Mouse (Mus musculus) kidney, postnatal 0 days (tissue): ENCODE data around the gene Bbs4. TPM values are rescaled to one million over a fixed set of nuclear protein-coding genes. Genes with fewer than 3 reads are reported as not detected.

ENCODE experiments used
- ATAC-seq: fragments of 200-750 bp; cut with Nextera tagmentation; replicated peaks from 2 replicates; pipeline ENCODE4 v1.8.0; 2017; ENCODE audit warnings: low read depth, moderate number of reproducible peaks, moderate TSS enrichment, moderate library complexity; ENCODE audit not compliant: low FRiP score
- DNase-seq: peaks from one replicate; pipeline ENCODE4 v3.0.0-alpha.2; 2016; ENCODE audit warnings: low spot score
- H3K27ac ChIP-seq: fragments of 300-500 bp; sonication (generic); 2 replicates; pipeline ENCODE4 v1.5.1; 2014; ENCODE audit warnings: mild to moderate bottlenecking
- H3K27me3 ChIP-seq: fragments of 300-500 bp; sonication (generic); 2 replicates; pipeline ENCODE4 v1.6.1; 2014; ENCODE audit warnings: low read length, mixed read lengths; ENCODE audit not compliant: insufficient read depth
- H3K36me3 ChIP-seq: fragments of 300-500 bp; sonication (generic); 2 replicates; pipeline ENCODE4 v1.6.1; 2014; ENCODE audit warnings: low read length, mixed read lengths; ENCODE audit not compliant: insufficient read depth
- H3K4me1 ChIP-seq: fragments of 300-500 bp; sonication (generic); replicated peaks from 2 replicates; pipeline ENCODE4 v1.6.1; 2014; ENCODE audit warnings: antibody characterized with exemption, low read length, mixed read lengths; ENCODE audit not compliant: insufficient read depth
- H3K4me2 ChIP-seq: fragments of 300-500 bp; sonication (generic); 2 replicates; pipeline ENCODE4 v1.6.1; 2014; ENCODE audit warnings: mild to moderate bottlenecking, low read length, moderate library complexity, mixed read lengths
- H3K4me3 ChIP-seq: fragments of 300-500 bp; sonication (generic); replicated peaks from 2 replicates; pipeline ENCODE4 v1.5.1; 2014; ENCODE audit warnings: low read depth, low read length
- H3K9ac ChIP-seq: fragments of 300-500 bp; sonication (generic); 2 replicates; pipeline ENCODE4 v1.6.1; 2014; ENCODE audit warnings: low read depth, low read length
- H3K9me3 ChIP-seq: fragments of 300-500 bp; sonication (generic); replicated peaks from 2 replicates; pipeline ENCODE4 v1.6.1; 2016; ENCODE audit warnings: low read length, inconsistent platforms, mixed read lengths
- CTCF ChIP-seq: IDR thresholded peaks from 2 replicates; pipeline ENCODE4 v1.5.1; 2016; ENCODE audit warnings: antibody characterized with exemption, low read depth, mild to moderate bottlenecking, moderate library complexity
- WGBS: fragments of 180-500 bp; shearing (Covaris S2); extraction: QIAGEN DNeasy Blood & Tissue Kit; methylation state at CpG from one replicate; pipeline ENCODE4 v1.1.7; 2014; 5-methylcytosine and 5-hydroxymethylcytosine counted together
- polyA plus RNA-seq: library from polyadenylated mRNA; unstranded; fragments of >200 nt; fragmentation: Nextera tagmentation; extraction: Ambion mirVana; gene quantifications from 2 replicates; pipeline ENCODE4 v1.2.1, GENCODE M21; 2015

Bbs4 gene
- polyA plus RNA-seq, 1 experiment from 2014 or later: 15.1 TPM

GRCm38 (mm10) chr9:59296419-59296818, 56.9 kb downstream of the Bbs4 start:
- WGBS: 88% methylated on average over 2 of the region's 2 CpGs
- no peak for ATAC-seq
- TF ChIP-seq CTCF: no peak
- Histone ChIP-seq H3K9ac (no peak overlapping the region), H3K4me2 (no peak overlapping the region), H3K9me3 (no peaks in the 10 kb centered on the region), H3K4me1 (0 out of 2 replicates have a peak, but pooled peaks cover 3% of the 10 kb centered on the region), H3K27me3 (no peaks in the 10 kb centered on the region), H3K4me3 (no peak overlapping the region), H3K36me3 (peaks cover 17% of the 10 kb centered on the region), H3K27ac (no peak overlapping the region)
- DNase-seq: no peak

GRCm38 (mm10) chr9:59292493-59292875, 60.8 kb downstream of the Bbs4 start:
- DNase-seq (no peak), ATAC-seq (no peak)
- no peaks in the 10 kb centered on the region for H3K9me3 ChIP-seq
- peak overlapping the region; percentile 77 for H3K4me3 ChIP-seq
- H3K4me1 ChIP-seq: 0 out of 2 replicates have a peak, but pooled peaks cover 3% of the 10 kb centered on the region
- TF ChIP-seq CTCF: no peak
- 31% methylated on average over 3 of the region's 3 CpGs for WGBS
- H3K9ac ChIP-seq: no peak overlapping the region
- H3K27ac ChIP-seq: no peak overlapping the region
- no peaks in the 10 kb centered on the region for H3K27me3 ChIP-seq
- peak overlapping the region; percentile 76 for H3K4me2 ChIP-seq
- H3K36me3 ChIP-seq: no peaks in the 10 kb centered on the region

- 2% methylated on average over 39 of the region's 50 CpGs for WGBS
- Histone ChIP-seq H3K27me3 (no peaks in the 10 kb centered on the region), H3K36me3 (no peaks in the 10 kb centered on the region), H3K27ac (peak overlapping the region; percentile 87), H3K4me2 (peak overlapping the region; percentile 76), H3K4me1 (0 out of 2 replicates have a peak, but pooled peaks cover 3% of the 10 kb centered on the region), H3K9ac (peak overlapping the region; percentile 76), H3K4me3 (peak overlapping the region; percentile 77), H3K9me3 (no peaks in the 10 kb centered on the region)
- TF ChIP-seq CTCF: no peak
- no peak for ATAC-seq
- peak; percentile 37 for DNase-seq
These were observed 61.4 kb downstream of the Bbs4 start for GRCm38 (mm10) chr9:59291688-59292492.

- Histone ChIP-seq H3K4me3 (peak within 1 kb of the TSS; percentile 77), H3K9ac (peak within 1 kb of the TSS; percentile 76), H3K9me3 (no peaks in the 10 kb centered on the region), H3K4me1 (0 out of 2 replicates have a peak, but pooled peaks cover 3% of the 10 kb centered on the region), H3K36me3 (no peaks in the 10 kb centered on the region), H3K4me2 (peak within 1 kb of the TSS; percentile 76), H3K27me3 (no peaks in the 10 kb centered on the region), H3K27ac (peak within 1 kb of the TSS; percentile 87)
- DNase-seq: peak; percentile 99
- TF ChIP-seq CTCF: peak; percentile 73
- WGBS: under 1% methylated on average over 58 of the region's 58 CpGs
- ATAC-seq: peak; percentile 99
These were observed 62.2 kb downstream of the Bbs4 start, which contains the start of gene Adpgk for GRCm38 (mm10) chr9:59290957-59291687. Adpgk (plus strand) TSS chr9:59291558.

- 0 out of 2 replicates have a peak, but pooled peaks cover 3% of the 10 kb centered on the region for H3K4me1 ChIP-seq
- H3K9ac ChIP-seq: no peak overlapping the region
- no peaks in the 10 kb centered on the region for H3K27me3 ChIP-seq
- no peak for TF ChIP-seq CTCF
- no peak overlapping the region for H3K4me3 ChIP-seq
- WGBS: 81% methylated on average over 6 of the region's 6 CpGs
- ATAC-seq (no peak), DNase-seq (no peak)
- H3K36me3 ChIP-seq: no peaks in the 10 kb centered on the region
- no peak overlapping the region for H3K27ac ChIP-seq
- no peak overlapping the region for H3K4me2 ChIP-seq
- H3K9me3 ChIP-seq: no peaks in the 10 kb centered on the region
These were observed 63.7 kb downstream of the Bbs4 start for GRCm38 (mm10) chr9:59289529-59290115.
